Mouse (Mus musculus) R1 (cell line): Measurements from ENCODE around the gene Cacna1s.

Experiments
- DNase-seq: peaks from one replicate; pipeline ENCODE4 v3.0.0-alpha.2; 2018; ENCODE audit warnings: low read depth, low spot score

The Cacna1s gene

DNA sequence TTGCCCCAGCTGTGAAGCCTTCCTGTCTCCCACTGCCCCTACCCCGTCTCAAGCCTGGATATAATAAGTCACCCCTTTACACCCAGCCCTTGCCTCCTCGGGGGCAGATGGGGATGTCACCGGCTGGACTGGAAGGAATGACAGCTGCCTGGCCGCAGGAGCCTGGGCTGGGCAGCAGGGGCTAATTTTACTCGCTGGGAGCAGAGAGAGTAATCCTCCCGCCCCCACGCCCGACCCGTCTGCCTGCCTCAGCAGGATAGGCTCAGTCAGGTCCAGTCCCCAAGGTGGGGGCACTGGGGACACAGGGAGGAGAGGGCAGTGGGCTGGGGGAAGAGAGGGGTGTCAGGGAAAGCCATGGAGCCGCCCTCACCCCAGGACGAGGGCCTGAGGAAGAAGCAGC lies at the start of gene Cacna1s:
TSS of gene Cacna1s (plus strand) at position 204 of the 400 bp plus-strand sequence.
- DNase-seq: no peak

DNA sequence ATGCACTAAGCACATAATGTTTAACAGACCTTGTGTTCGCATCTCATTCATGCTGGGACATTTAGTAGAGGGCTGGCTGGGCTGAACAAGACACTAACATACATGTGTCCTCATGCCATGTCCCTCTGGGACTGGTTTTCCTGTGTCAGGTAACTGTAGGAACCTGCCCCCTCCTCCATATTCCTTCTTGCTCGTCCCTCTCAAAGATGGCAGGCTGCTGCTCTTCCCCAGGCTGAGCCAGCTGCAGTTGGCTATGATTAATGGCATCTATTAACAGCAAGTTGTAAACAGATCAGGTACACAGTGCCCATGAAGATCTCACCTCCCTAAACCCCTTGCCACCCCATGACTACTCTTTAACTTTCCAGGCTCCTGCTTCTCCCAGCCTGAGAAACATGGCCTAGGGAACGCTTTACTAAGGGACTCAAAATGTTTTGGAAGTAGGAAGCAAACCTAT lies 46.2 kb upstream of the Cacna1s start, which contains the start of gene Igfn1:
TSS of gene Igfn1 (minus strand) at position 51 of the 457 bp plus-strand sequence.
- no peak for DNase-seq

DNA sequence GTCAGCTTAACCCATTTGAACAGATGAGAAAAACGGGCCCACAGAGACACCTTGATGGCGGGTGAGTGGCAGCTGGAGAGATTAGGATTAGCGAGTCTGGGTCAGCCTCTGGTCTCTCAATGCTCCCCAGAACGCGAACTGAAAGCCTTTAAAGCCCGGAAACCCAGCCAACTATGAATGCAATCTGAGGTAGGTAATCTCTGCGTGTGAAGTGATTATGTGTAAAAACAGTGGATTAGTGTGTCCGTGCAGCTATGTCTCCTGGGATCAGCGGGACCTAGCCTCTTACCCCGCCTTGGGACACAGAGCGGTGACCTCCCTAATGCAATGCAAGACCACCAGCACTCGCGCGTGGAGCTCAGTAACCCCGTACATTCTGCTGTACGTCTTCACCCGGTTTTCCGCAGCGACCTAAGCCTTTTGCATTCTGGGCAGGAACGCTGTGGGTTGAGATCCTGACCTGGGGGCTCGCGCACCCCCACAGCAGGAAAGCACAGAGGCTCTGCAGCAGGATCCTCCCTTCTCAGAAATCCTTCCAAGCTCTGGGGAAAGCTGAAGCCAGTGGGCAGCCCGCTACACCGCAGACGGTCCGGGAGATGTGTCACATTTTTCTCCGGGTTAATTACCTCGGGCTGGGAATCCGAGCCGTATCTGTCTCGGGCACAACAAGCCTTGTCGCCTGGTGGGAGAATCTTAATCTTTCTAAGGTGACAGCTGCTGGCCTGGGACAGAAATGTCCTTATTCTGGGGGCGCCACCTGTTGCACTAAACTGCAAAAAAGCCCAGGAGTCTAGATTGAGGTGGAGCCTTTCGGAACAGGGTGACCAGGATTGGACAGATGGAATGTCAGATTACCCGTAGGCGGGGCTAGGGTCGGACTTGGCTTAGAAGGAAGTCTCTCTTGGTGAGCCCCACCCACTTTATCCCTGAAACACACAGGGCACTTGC lies 45.1 kb upstream of the Cacna1s start, which contains the start of gene Tmem9:
TSS of gene Tmem9 (plus strand) at position 940 of the 948 bp plus-strand sequence.
- peak; percentile 97 for DNase-seq

DNA sequence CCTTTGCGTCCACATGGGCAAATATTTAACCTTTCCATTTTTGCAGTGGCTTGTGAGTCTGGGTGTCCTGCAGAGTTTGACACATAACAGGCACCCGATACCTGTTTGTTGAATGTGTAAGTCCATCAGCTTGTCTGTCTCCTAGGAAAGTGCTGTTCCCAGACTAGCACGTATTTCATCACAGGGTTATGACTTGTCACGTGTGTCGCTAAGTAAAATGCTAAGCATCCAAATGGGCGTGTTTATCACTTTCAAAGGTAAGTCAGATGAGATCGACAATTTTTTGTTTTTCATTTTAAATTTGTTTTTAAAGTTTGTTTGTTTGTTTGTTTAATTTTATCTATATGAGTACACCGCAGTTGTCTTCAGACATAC lies 44.4 kb upstream of the Cacna1s start:
- no peak for DNase-seq

DNA sequence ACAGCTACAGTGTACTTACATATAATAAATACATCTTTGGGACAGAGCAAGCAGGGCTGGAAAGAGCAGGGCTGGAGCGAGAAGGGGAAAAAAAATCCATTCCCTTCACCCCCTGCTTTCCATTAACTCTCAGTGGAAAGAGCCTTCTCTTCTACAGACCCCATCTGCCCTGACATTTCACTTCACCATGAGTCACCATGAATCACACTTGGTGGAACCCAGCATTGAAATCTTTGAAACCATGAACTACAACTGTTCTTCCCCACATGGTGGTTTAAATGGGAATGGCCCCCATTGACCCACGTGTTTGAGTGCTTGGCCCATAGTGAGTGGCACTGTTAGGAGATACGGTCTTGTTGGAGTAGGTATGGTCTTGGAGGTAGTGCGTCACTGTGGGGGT lies 42.3 kb upstream of the Cacna1s start:
- no peak for DNase-seq

DNA sequence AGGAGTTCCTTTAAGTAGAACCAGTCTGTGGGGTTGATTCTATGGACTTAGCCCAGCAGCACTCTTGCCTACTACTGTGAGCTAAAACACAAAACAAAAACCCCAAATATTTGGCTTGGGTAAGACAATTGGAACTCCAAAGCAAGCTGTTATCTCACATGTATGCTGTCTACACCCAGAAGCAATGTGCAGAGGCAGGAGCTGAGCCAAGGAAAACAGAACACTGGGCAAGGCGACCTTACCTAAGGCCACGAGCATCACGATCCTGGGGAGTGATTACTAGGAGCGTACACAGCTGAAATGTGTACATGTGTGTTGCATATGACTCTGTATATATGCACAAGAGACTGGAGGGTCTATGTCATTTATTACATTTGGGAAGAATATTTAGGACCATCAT lies 39.0 kb upstream of the Cacna1s start:
- no peak for DNase-seq

DNA sequence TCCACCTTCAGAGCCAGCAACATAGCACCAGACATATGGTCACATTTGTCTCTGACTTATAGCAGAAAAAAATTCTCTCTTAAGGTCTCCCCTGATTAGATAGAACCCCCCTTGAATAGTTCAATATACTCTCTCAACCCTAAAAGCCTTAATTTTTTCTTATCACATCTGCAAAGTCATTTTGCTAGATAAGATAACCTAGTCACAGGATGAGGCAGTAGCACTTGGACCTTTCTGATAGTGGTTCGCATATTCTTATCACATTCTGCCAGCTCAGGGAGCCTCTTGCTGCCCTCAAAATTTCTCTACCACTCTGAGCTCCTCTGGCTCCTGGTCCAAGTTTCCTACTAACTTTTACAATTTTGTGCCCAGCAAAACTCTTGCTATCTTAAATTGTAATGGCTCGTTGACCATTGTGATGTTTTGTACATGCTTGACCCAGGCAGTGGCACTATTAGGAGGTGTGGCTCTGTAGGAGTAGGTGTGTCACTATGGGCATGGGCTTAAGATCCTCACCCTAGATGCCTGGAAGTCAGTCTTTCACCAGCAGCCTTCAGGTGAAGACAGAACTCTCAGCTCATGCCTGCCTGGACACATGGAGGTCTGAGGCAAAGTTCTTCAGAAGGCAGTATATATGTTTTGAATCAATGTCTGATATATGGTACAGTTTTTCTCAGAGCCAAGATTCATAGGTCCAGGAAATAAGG lies 37.6 kb upstream of the Cacna1s start:
- DNase-seq: no peak

DNA sequence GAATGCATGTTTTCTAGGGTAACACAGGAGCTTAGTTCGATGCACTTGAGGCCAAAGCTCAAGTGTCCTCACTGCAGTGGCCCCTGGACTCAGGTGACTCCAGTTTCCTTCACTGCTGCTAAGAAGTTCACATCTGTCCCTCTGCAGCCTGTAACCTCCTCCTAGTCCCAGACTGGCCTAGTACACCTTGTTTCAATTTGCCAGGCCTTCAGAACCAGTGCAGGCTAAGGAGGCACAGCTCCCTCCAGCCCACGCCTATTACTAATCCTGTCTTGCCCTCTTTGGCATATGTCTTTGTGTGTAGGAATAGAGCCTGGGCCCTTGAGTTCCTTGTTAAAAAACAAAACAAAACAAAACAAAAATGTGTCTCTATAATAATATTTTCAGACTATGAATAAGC lies 35.2 kb upstream of the Cacna1s start:
- DNase-seq: no peak

DNA sequence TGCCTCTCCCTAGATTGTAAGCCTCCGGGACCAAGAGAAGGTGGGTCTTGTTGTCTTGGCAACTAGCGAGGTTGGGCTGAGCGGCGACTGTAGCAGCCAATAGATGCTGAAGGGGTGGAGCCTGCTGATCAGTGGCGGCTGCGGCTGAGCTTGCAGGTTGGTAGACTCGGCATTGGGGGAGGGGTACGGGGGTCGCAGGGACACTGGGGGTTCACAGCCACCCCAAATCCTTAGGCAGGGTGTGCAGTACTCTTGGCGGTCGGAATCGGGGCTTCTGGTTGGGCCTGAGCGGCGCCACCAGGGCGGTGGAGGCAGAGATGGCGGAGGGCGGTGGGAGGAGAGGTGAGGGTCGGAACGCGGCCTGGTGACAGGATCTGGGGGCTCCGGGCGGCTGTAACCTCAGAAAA lies 34.6 kb upstream of the Cacna1s start:
- peak; percentile 97 for DNase-seq

DNA sequence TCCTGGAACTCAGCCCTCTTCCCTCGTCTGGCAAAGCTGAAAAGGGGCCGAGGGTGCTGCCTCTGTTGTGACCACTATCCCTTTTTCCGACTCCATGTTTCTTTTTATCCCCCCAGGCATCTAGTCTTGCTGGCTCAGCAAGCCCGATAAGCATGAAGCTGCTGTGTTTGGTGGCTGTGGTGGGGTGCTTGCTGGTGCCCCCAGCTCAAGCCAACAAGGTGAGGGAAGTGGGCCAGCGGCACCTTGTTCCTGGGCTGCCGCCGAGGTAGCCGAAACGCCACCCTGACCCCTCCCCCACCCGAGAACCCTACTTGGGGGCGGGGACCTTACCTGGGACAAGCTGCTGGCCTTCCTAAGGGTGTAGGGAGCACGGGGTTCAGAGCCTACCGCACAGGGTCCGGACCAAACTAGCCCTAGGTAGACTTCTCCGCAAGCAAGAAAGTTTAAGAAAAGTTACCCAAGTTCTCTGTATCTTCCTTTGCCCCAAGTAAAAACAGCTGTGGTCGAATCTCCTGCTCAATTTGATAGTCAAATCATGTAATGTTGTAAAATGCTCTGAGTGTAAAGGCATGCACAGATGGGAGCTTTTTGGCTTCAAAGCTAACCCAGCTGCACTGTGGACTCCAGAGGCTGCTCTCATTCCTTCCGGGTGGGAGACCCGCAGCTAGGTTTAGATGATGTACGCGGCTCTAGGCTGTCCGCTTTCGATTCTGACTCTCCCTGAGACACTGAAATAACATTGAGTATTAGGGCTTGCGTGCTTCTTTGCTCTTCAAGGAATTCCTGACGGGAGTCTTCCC lies 34.0 kb upstream of the Cacna1s start:
- peak; percentile 68 for DNase-seq

DNA sequence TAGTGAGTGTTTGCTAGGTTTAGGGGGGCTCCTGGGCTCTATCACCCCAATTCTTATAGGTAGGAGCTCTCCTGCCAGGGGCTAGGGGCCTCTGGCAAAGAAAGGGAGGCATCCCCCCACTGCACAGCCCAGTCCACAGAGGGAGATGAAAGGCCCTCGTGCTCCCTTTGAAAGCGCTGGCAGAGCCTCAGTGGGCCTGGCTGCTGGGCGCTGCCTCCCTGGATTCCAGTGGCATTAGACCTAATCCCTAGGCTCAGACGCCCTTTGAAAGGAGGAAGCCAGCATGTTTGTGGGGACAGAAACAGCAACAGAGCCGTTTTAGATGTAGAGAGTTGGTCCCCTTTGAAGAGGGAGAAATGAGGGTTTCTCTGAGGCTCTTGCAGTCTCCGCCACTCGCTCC lies 22.3 kb upstream of the Cacna1s start:
- DNase-seq: no peak

DNA sequence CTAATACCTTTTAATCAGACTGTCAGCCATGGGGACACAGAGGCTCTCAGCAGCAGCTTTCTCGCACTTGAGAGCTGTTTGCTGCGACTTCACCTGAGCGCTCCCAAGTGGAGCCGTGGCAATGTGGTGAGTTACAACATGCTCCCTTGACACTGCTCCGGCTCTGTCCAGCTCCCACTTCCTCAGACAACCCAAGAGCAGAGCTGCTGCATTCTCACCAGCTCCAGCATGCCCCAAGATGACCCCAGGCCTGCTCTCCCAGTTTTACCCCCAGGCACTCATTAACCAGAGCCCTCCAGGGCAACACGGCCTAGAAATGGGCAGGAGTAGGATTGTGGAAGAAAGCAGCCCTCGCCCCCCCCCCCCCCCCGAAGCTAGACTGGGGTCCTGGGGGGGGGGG lies 20.9 kb upstream of the Cacna1s start:
- DNase-seq: no peak

DNA sequence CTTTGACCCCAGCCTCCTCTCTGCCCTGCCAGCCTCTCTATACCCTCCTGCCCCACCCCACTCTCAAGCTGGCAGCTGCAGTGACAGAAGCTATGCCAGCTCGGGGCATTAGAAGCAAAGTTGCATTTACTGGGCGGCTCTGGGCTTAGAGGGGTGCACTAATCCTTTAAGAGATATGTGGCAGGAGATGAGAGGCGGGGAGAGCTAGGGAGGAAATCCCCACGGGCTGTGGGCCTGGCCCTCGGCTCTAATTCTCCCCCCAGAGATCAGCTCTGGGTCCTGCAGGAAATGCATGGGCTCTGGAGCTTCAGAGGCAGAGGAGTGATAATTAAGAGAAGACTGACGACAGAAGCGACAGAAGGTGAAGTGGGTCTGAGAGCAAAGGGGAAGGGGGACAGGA lies 19.6 kb upstream of the Cacna1s start:
- DNase-seq: no peak

DNA sequence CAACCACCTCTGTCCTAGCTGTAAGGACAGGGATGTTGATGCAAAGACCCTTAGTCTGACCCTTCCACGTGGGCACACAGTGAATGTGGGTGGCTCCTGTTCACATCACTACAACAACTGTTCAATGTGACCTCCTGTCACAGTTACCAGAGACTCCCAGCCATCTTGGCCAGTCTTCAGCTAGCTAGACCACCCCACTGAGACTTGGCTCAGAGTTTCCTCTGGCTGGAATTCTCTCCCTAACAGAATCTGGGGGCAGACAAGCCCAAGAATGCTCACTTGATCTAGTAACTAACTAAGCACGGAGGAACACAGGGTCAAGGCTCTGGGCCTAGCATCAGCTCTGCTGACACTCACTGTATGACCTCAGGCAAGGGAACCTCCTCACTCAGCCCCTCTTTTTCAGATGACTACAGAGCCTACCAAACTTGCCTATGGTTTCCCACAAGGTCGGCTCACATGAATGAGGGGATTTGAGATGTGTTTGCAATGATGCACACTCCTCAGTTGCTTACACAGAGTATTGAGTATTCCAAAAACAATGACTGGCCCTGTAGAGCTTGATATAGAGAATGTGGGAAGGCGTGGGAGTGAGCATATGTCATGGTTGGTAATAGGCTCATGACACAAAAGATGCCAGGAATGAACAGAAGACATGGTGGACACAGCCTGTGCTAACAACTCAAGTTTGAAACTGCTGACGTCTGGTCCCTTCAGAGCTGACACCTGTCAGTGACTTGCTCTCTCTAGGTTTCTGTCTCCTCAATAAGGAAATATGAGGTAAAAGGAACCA lies 13.6 kb upstream of the Cacna1s start:
- DNase-seq: no peak

DNA sequence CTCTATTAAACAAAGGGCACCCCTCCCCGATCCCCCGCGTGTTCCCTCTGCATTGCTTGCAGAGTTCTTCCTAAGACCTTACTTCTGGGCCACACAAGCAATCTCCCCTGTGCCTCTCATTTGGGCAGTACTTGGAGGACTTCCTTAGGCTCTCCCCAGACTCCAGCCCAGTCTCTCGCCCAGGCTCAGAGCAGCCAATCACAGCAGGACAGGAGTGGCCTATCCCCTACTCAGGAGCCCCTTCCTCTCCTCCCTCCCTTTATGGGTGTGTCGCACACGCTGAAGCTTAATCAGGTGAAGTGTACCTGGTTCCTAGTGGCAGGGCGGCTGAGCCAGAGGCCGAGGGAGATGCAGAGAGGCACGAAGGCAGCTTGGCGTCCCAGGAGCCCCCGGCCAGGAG lies 12.1 kb upstream of the Cacna1s start:
- no peak for DNase-seq

DNA sequence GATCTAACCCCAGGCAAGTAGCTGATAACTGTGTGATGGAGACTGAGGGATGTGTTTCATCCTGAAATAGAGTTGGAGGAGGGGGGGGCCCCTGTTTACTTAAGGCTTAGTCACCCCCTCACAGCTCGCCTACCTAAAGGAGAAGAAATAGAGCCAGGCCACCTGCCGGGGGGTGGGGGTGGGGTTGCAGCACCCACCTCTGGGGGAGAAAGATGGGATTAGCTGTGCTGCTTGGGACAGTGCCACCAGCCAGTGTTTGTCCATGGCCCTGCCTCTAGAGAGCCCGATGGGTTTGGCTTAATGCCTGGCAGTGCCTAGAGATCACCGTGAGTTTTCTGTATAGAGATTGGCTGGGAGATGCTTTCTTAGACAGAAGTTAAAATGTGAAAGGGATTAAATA lies 11.7 kb upstream of the Cacna1s start:
- no peak for DNase-seq

DNA sequence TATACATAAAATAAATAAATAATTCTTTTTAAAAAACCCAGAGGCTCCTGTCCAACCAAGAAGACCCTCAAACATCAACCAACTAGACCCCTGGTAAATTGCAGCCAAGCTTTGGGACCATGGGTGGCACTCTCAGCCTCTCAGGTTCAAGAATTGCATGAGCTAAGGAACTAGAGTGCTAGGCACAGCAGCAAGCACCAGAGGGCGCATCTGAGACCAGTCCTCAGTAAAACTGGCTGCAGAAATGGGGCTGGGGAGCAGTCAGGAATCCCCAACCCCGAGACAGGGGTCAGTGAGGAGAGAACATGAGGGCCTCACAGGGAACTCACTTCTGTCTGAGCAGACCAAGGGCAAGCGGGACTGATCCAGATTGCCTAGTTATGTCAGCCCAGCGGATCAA lies 6.8 kb upstream of the Cacna1s start:
- DNase-seq: peak; percentile 66

DNA sequence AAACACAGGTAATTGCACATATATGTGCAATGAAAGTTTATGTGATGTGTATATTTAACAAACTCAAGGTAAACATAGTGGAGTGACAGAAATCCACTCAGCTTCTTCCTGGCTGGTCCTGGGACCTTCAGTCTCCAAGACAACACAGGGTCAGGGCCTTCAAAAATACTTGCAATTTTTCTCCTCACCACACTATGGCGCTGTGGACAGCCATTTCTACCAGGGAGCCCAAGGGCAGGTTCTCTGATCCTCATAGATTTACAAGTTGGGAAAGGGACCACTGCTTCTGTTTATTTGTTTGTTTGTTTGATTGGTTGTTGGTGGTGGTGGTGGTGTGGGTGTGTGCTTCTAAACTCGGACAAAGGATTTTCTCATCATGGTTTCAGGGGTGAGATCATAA lies 5.1 kb upstream of the Cacna1s start:
- peak; percentile 61 for DNase-seq

DNA sequence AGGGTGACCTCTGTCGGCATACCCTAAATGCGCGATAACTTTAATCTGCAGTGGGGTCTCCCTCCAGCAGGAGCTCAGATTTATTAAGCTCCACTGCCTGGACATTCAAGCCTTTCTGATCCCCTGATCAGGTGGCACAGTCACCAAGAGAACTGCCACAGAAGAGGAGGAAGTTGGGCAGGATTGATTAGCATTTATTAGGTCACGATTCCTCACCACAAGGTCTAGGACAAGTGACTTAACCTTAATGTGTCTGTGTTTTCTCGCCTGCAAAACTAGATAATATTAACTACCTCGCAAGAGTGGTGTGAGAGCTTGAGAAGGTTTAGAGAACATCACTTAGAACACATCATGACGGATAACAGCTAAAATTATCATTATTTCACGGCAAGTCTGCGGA lies 4.7 kb upstream of the Cacna1s start:
- no peak for DNase-seq

DNA sequence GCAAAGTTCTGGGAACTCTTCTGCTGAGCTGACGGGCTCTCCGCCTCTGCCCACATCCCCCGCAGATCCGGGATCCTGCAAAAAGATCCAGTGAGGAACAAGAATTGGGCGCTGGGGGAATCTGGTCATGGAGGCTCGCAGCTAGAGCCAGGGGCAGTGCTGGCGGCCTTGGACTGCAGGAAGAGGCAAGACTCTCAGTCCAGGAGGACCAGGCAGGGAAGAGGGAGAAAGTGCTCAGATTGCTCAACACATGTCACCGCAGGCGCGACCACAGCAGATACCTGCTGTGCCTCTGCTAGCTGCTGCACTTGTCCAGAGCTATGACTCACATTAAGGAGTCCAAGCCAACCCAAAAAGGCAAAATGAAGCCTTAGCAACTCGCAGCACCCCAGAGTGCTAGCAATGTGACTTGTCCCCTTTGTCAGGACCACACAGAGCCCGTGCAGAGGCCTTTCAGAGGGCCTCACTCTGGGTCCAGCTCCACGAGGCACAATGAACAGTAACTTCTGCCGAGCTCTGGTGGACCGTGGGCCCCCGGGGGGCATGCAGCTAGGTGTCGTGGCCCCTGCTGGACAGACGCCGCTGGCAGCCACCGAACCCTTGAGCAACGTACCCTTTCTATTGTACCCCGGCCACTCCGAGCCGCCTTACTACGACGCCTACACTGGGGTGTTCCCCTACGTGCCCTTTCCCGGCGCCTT lies 2.1 kb upstream of the Cacna1s start, which contains the start of gene Ascl5:
TSS of gene Ascl5 (plus strand) at position 493 of the 701 bp plus-strand sequence.
- peak; percentile 13 for DNase-seq
